Mouse (Mus musculus): Measurements from ENCODE around the gene Rasl10a. TPM values are rescaled to one million over a fixed set of nuclear protein-coding genes. Genes with fewer than 3 reads are reported as not detected.

Rasl10a gene
- polyA plus RNA-seq, 1 experiment from 2014 or later: 4.1 TPM

DNA sequence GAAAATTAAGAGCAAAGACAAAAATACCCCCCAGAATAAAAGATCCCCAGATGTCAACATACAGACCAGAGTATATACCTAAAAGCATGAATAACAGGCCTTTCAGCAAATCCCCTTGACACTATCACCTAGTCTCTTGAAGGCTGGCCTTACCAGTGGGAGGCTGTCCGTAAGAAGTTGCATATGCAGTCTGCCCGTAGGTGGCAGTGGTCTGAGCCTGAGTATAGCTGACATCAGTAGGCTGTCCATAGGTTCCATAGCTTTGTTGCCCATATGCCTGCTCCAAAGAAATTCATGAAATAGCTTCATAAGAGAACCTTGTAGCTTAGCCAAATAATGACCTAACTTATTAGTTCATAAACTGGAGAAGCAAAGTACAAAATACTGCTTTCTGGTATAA lies 33.8 kb downstream of the Rasl10a start:
- no peak for ATAC-seq (ENCODE audit: insufficient number of reproducible peaks, low FRiP score, low TSS enrichment, low read depth)
- Histone ChIP-seq H3K9me3 (replicated peaks) (no peaks in the 10 kb centered on the region), H3K4me1 (peaks cover 5% of the 10 kb centered on the region), H3K4me3 (replicated peaks) (no peak overlapping the region), H3K9ac (no peak overlapping the region), H3K36me3 (peaks cover 50% of the 10 kb centered on the region), H3K27me3 (no peaks in the 10 kb centered on the region), H3K27ac (replicated peaks) (no peak overlapping the region), H3K4me2 (replicated peaks) (no peak overlapping the region)
- 45% methylated on average over 2 of the region's 2 CpGs for WGBS

DNA sequence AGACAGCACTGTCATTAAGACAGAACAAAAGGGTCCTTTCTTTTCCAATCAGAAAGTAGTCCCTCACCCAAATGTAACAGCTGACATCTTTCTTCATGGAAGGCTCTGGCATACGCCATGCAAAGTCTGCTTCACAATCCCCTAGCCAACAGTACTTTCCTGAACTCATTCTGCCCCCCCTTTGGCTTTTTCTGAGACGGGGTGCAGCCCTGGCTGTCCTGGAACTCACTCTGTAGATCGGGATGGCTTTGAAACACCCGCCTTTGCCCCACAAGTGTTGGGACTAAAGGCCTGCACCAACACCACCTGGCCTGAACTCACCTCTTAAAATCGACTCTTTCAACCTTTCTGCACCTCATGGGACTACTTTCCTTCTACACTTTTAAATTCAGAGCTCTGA lies 37.9 kb downstream of the Rasl10a start:
- WGBS: 72% methylated on average over 5 of the region's 5 CpGs
- Histone ChIP-seq H3K27me3 (no peaks in the 10 kb centered on the region), H3K4me1 (peaks cover 23% of the 10 kb centered on the region), H3K4me3 (replicated peaks) (no peak overlapping the region), H3K9me3 (replicated peaks) (no peaks in the 10 kb centered on the region), H3K9ac (no peak overlapping the region), H3K27ac (replicated peaks) (no peak overlapping the region), H3K36me3 (peaks cover 16% of the 10 kb centered on the region), H3K4me2 (replicated peaks) (no peak overlapping the region; the same call in 1 of the 2 replicates)
- no peak for ATAC-seq (ENCODE audit: insufficient number of reproducible peaks, low FRiP score, low TSS enrichment, low read depth)

- no peak overlapping the region for H3K27ac ChIP-seq (replicated peaks)
- peak overlapping the region; percentile 67 for H3K4me3 ChIP-seq (replicated peaks)
- H3K4me1 ChIP-seq: peaks cover 29% of the 10 kb centered on the region
- H3K9ac ChIP-seq: no peak overlapping the region
- H3K27me3 ChIP-seq: no peaks in the 10 kb centered on the region
- H3K36me3 ChIP-seq: peaks cover 11% of the 10 kb centered on the region
- no peaks in the 10 kb centered on the region for H3K9me3 ChIP-seq (replicated peaks)
- no peak for ATAC-seq (ENCODE audit: insufficient number of reproducible peaks, low FRiP score, low TSS enrichment, low read depth)
- peak overlapping the region; percentile 56 for H3K4me2 ChIP-seq (replicated peaks)
- 54% methylated on average over 8 of the region's 8 CpGs for WGBS
These were observed 38.6 kb downstream of the Rasl10a start for GRCm38 (mm10) chr11:5096480-5097020.

DNA sequence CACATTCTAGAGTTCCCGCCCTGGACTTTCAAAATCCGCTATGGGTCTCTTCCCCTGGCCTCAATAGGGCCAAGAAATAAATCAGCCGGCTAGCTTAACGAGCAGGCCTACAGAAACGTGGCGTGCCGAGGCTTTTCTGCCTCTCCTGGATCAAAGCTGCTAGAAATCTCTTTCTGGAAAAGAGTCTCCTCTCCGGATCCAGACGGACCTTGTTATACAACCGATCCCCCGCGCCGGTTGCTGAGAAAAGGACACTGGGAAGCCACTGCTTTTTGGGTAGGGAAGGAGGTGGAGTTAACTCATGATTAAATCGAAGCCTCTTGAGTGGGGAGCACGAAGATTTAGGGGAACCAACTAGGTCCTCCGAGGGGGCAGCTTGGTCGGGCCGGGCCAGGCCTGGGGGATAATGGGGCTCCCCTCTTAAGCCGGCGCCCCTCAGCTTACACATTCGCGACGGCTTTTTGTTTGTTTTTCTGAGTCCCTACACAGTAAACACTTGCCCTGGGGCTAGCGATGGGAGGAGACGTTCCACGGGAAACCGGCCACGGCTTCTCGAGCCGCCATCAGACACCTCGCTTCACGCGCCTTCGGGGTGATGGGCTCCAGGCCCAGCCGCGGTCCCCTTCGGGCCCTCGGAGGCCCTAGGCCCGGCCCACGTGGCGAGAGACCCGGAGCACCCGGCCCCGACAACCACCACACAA lies 40.3 kb downstream of the Rasl10a start:
- H3K9me3 ChIP-seq (replicated peaks): no peaks in the 10 kb centered on the region
- peak overlapping the region; percentile 67 for H3K4me3 ChIP-seq (replicated peaks)
- peak overlapping the region; percentile 99 for H3K27ac ChIP-seq (replicated peaks)
- ATAC-seq (ENCODE audit: insufficient number of reproducible peaks, low FRiP score, low TSS enrichment, low read depth): peak; percentile 2; the same call in 1 of the 2 replicates
- peak overlapping the region; percentile 56 for H3K4me2 ChIP-seq (replicated peaks)
- H3K9ac ChIP-seq: peak overlapping the region; percentile 84
- H3K36me3 ChIP-seq: 0 out of 2 replicates have a peak, but pooled peaks cover 8% of the 10 kb centered on the region
- no peaks in the 10 kb centered on the region for H3K27me3 ChIP-seq
- WGBS: 0% methylated on average over 44 of the region's 44 CpGs
- peaks cover 33% of the 10 kb centered on the region for H3K4me1 ChIP-seq

DNA sequence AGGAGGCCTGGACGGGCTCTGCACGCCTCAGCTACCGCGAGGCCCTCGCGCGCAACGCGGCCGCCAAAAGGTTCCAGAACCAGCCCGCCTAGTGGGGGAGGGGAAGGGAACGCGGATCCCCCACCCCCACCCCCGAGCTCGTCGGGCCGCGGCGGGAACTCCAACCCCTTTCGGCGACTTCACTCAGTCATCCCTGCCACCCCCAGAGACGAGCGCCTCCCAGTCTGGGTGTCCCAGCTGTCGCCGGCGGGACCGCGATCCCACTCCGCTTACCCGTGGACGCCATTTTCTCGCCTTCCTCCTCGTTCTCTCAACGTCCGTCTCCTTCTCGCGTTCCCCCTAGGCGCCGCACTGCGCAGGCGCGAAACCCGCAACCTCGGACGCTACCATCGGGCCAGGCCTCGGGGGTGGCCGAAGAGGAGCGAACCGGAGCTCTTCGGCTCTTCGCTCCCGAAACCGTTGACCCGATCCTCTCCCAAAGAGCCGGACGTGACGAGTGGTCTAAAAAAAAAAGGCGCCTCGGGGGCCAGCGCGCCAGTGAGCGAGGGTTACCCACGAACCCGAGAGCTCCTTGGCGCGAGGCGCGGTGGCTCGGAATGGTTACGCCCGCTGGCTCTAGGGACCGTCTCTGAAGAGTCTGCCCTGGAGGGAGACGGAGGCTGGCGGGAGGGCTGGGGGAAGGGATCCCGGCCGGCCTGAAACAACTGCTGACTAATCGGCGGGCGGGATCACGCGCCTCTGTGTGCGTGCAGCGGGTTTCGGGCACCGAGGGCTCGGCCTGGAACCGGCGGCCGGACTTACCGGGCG lies 41.0 kb downstream of the Rasl10a start, which contains the start of the genes Rhbdd3 and Ewsr1:
Gene Rhbdd3 (plus strand): TSS at position 191 of the 807 bp plus-strand sequence.
Gene Ewsr1 (minus strand): TSS at position 531 of the 807 bp plus-strand sequence.
- Histone ChIP-seq H3K4me1 (peaks cover 34% of the 10 kb centered on the region), H3K27ac (replicated peaks) (peak within 1 kb of the TSS; percentile 99), H3K27me3 (no peaks in the 10 kb centered on the region), H3K4me2 (replicated peaks) (peak within 1 kb of the TSS; percentile 86), H3K9ac (peak within 1 kb of the TSS; percentile 84), H3K36me3 (0 out of 2 replicates have a peak, but pooled peaks cover 6% of the 10 kb centered on the region), H3K4me3 (replicated peaks) (peak within 1 kb of the TSS; percentile 67), H3K9me3 (replicated peaks) (no peaks in the 10 kb centered on the region)
- ATAC-seq (ENCODE audit: insufficient number of reproducible peaks, low FRiP score, low TSS enrichment, low read depth): peak; percentile 89
- WGBS: under 1% methylated on average over 88 of the region's 92 CpGs

DNA sequence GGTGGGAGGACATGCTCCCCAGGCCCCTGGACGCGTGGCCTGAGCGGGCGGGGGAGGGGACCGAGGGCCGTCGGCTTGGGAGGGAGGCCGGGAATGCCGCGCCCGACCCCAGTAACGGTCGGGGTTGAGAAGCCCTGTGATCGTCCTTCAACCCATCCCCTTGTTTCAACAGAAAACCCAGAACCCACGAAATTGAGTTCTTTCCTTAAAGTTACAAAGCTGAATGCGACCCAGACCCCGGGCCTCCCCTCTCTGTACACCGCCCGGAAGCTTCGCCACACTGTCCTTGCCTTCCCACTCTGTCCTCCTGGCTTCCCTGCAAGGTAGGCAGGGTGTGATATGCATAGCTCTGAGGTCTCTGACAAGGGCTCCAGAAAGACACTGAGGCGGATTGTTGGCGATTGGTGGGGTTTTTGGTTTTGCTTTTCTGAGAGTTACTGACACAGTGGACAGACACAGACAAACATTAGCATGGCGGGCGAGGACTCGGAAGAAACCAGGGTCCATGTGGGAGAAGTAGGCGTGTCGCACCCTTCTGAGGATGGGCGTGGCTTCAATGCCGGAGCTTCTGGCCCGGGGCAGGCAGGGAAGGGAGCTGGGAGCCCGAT lies 41.8 kb downstream of the Rasl10a start:
- H3K4me2 ChIP-seq (replicated peaks): peak overlapping the region; percentile 86
- H3K27ac ChIP-seq (replicated peaks): peak overlapping the region; percentile 99
- H3K9ac ChIP-seq: peak overlapping the region; percentile 84
- H3K4me1 ChIP-seq: peaks cover 36% of the 10 kb centered on the region
- H3K9me3 ChIP-seq (replicated peaks): no peaks in the 10 kb centered on the region
- peaks cover 12% of the 10 kb centered on the region; the same call in 1 of the 2 replicates for H3K36me3 ChIP-seq
- no peaks in the 10 kb centered on the region for H3K27me3 ChIP-seq
- peak overlapping the region; percentile 67 for H3K4me3 ChIP-seq (replicated peaks)
- under 1% methylated on average over 31 of the region's 31 CpGs for WGBS
- peak; percentile 76 for ATAC-seq (ENCODE audit: insufficient number of reproducible peaks, low FRiP score, low TSS enrichment, low read depth)

DNA sequence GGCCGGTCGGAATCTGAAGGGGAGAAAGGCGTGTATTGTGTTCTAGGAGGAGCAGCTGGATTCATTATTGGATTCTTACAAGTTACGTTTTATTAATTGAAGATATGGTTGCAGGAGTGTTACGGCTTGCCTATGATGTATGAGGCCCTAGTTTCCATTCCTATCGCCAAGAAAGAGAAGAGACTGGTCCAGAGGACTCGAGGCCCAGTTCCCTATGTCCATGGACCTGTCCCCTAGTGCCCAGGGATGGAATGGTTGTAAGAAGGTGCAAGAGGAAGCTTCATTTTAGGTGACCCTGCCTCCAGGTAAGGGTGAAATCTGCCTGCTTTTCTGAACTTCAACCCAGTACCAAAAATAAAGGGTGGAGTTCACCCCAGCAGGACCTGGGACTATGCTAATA lies 42.4 kb downstream of the Rasl10a start:
- Histone ChIP-seq H3K9ac (peak overlapping the region; percentile 84), H3K9me3 (replicated peaks) (no peaks in the 10 kb centered on the region), H3K4me3 (replicated peaks) (peak overlapping the region; percentile 67), H3K4me1 (peaks cover 36% of the 10 kb centered on the region), H3K36me3 (peaks cover 18% of the 10 kb centered on the region), H3K4me2 (replicated peaks) (peak overlapping the region; percentile 86), H3K27ac (replicated peaks) (peak overlapping the region; percentile 99), H3K27me3 (no peaks in the 10 kb centered on the region)
- no peak for ATAC-seq (ENCODE audit: insufficient number of reproducible peaks, low FRiP score, low TSS enrichment, low read depth)
- WGBS: under 1% methylated on average over 7 of the region's 7 CpGs

GRCm38 (mm10) chr11:5100801-5101200 lies 42.9 kb downstream of the Rasl10a start:
- H3K4me2 ChIP-seq (replicated peaks): peak overlapping the region; percentile 86
- no peak overlapping the region for H3K9ac ChIP-seq
- 39% methylated on average over 5 of the region's 5 CpGs for WGBS
- H3K36me3 ChIP-seq: peaks cover 24% of the 10 kb centered on the region
- no peak for ATAC-seq (ENCODE audit: insufficient number of reproducible peaks, low FRiP score, low TSS enrichment, low read depth)
- peaks cover 36% of the 10 kb centered on the region for H3K4me1 ChIP-seq
- no peaks in the 10 kb centered on the region for H3K27me3 ChIP-seq
- peak overlapping the region; percentile 67 for H3K4me3 ChIP-seq (replicated peaks)
- H3K27ac ChIP-seq (replicated peaks): peak overlapping the region; percentile 99; the same call in 1 of the 2 replicates
- no peaks in the 10 kb centered on the region for H3K9me3 ChIP-seq (replicated peaks)

GRCm38 (mm10) chr11:5101641-5102040 lies 43.7 kb downstream of the Rasl10a start:
- H3K4me1 ChIP-seq: peaks cover 31% of the 10 kb centered on the region
- H3K36me3 ChIP-seq: peaks cover 24% of the 10 kb centered on the region
- no peak overlapping the region for H3K9ac ChIP-seq
- no peak overlapping the region for H3K4me2 ChIP-seq (replicated peaks)
- 68% methylated on average over 6 of the region's 6 CpGs for WGBS
- H3K9me3 ChIP-seq (replicated peaks): no peaks in the 10 kb centered on the region
- ATAC-seq (ENCODE audit: insufficient number of reproducible peaks, low FRiP score, low TSS enrichment, low read depth): no peak
- no peak overlapping the region for H3K4me3 ChIP-seq (replicated peaks)
- H3K27ac ChIP-seq (replicated peaks): no peak overlapping the region
- no peaks in the 10 kb centered on the region for H3K27me3 ChIP-seq

DNA sequence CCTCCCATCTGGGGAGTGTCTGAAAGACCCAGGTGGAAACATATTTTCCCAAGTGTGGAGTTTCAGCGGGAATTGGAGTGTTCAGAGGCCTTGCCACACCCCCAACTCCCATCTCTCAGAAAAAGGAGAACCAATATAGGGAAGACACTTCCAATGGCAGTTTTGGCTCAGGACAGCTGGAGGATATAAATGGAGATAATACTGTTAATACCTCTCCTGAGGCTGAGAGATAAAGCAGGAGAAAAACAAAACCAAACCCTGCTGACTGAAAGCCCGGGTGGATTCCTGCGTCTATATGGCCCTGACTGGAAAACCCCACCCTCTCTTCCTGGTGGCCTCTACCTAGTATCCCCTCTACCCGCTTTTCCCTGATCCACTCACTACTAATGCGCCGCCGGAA lies 44.5 kb downstream of the Rasl10a start:
- Histone ChIP-seq H3K27ac (replicated peaks) (no peak overlapping the region), H3K36me3 (peaks cover 24% of the 10 kb centered on the region), H3K4me1 (peaks cover 24% of the 10 kb centered on the region), H3K4me3 (replicated peaks) (no peak overlapping the region), H3K4me2 (replicated peaks) (no peak overlapping the region), H3K9ac (no peak overlapping the region), H3K27me3 (no peaks in the 10 kb centered on the region), H3K9me3 (replicated peaks) (no peaks in the 10 kb centered on the region)
- WGBS: 90% methylated on average over 7 of the region's 7 CpGs
- no peak for ATAC-seq (ENCODE audit: insufficient number of reproducible peaks, low FRiP score, low TSS enrichment, low read depth)

All from embryonic facial prominence, embryonic 15.5 days (tissue).